Comparison of ENCODE assay signal across 12 mouse cellular contexts in the genomic region with DNA sequence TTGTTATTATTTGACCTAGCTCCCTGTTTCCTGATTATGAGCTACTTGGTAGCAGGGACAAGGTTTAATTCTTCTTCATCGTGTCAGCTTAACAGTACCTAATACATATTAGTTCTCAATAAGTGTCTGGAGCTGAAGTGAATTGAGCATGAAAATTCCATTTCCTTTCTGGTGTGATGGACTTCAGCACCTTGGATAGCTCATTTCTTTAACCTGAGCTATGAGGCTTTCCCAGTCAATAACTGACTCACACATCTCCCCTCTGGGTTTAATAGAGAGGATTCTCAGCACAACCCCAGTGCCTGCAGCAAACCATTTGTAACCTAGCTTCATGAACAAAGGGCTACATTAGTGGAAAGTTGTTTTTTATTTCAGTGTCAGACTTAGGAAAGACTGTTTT.
DNase-seq lines count a peak whose midpoint lies in the region; ATAC-seq and TF ChIP-seq lines count a peak whose summit lies in the region.
"Had no signal": no experiment of that assay in that cellular context is flagged by ENCODE, and none has a peak within 500 bp of the region (broad histone marks: within the 10 kb centered on the region; RNA-seq: fewer than 3 reads in every experiment).

No protein-coding gene starts in this region.

- DNase-seq in heart, postnatal 0 days (ENCODE audit: low spot score), result peak; percentile 41
- no peak for DNase-seq in heart, adult 2 months
- peak; percentile 19 for DNase-seq in midbrain, postnatal 0 days (ENCODE audit: low spot score)
- DNase-seq in embryo, embryonic 10 days (ENCODE audit: low spot score), result peak; percentile 76
- peak; percentile 46 for DNase-seq in retina, postnatal 1 day
- DNase-seq in heart, embryonic 10.5 days (ENCODE audit: low spot score), result no peak
- DNase-seq in layer of hippocampus, adult 9-11 months, result no peak
- DNase-seq: adrenal gland, adult 8-10 months; cerebellum, adult 18-20 months; left cerebral cortex, postnatal 4 days; lung, adult 2 months had no signal

- no peaks in the 10 kb centered on the region for H3K79me2 ChIP-seq in heart, adult 2 months (replicated peaks; ENCODE audit: control insufficient read depth, insufficient read depth, low read length)

- H3K9ac ChIP-seq in heart, postnatal 0 days (replicated peaks; ENCODE audit: low read depth, low read length), result no peak overlapping the region
- H3K9ac ChIP-seq in heart, adult 2 months (ENCODE audit: low read depth, low read length), result no peak overlapping the region
- H3K9ac ChIP-seq in midbrain, postnatal 0 days (replicated peaks; ENCODE audit: low read length, poor library complexity, severe bottlenecking), result no peak overlapping the region
- no peak overlapping the region for H3K9ac ChIP-seq in midbrain, embryonic 16.5 days (ENCODE audit: low read depth, low read length)

- no peaks in the 10 kb centered on the region for H3K36me3 ChIP-seq in heart, postnatal 0 days (replicated peaks; ENCODE audit: control insufficient read depth, insufficient read depth, low read length)
- H3K36me3 ChIP-seq in heart, adult 2 months (ENCODE audit: control insufficient read depth, insufficient read depth, low read length), result no peaks in the 10 kb centered on the region
- H3K36me3 ChIP-seq in midbrain, postnatal 0 days (ENCODE audit: insufficient read depth, low read length), result no peaks in the 10 kb centered on the region
- no peaks in the 10 kb centered on the region for H3K36me3 ChIP-seq in midbrain, embryonic 16.5 days (ENCODE audit: control insufficient read depth, insufficient read depth, low read length)
- H3K36me3 ChIP-seq in heart, embryonic 10.5 days, result no peaks in the 10 kb centered on the region

- TF ChIP-seq CTCF in heart, postnatal 0 days (IDR thresholded peaks at IDR 0.05; ENCODE audit: low read depth), result no peak
- no peak for TF ChIP-seq CTCF in heart, adult 2 months (IDR thresholded peaks at IDR 0.05)
- TF ChIP-seq CTCF in midbrain, postnatal 0 days (IDR thresholded peaks at IDR 0.05), result no peak

- intact Hi-C loops in heart, adult 2 months (cut with DNase I), result no loop called here

- no peak for TF ChIP-seq EP300 in heart, postnatal 0 days (IDR thresholded peaks at IDR 0.05; ENCODE audit: low read depth)
- TF ChIP-seq EP300 in heart, adult 2 months (IDR thresholded peaks at IDR 0.05; ENCODE audit: insufficient read depth, low read depth, low read length), result no peak

- no peak overlapping the region for H3K27ac ChIP-seq in heart, postnatal 0 days (ENCODE audit: low read depth)
- no peak overlapping the region for H3K27ac ChIP-seq in heart, adult 2 months
- no peak overlapping the region for H3K27ac ChIP-seq in midbrain, postnatal 0 days (ENCODE audit: low read depth, low read length)
- H3K27ac ChIP-seq in midbrain, embryonic 16.5 days (ENCODE audit: low read length), result no peak overlapping the region
- no peak overlapping the region for H3K27ac ChIP-seq in heart, embryonic 10.5 days

- no peak for ATAC-seq in heart, postnatal 0 days (ENCODE audit: insufficient read depth, low read depth)
- no peak for ATAC-seq in midbrain, postnatal 0 days (ENCODE audit: low FRiP score)
- ATAC-seq in midbrain, embryonic 16.5 days, result no peak

- TF ChIP-seq POLR2A in heart, adult 2 months (IDR thresholded peaks at IDR 0.05; ENCODE audit: insufficient read depth, low read depth, low read length), result no peak

- no peak overlapping the region for H3K4me2 ChIP-seq in heart, postnatal 0 days (ENCODE audit: low read depth, low read length)
- no peak overlapping the region for H3K4me2 ChIP-seq in midbrain, postnatal 0 days (ENCODE audit: low read depth, low read length, poor library complexity, severe bottlenecking)
- no peak overlapping the region for H3K4me2 ChIP-seq in midbrain, embryonic 16.5 days (ENCODE audit: low read length)

- H3K4me1 ChIP-seq in heart, postnatal 0 days (ENCODE audit: control insufficient read depth, insufficient read depth), result no peaks in the 10 kb centered on the region
- no peaks in the 10 kb centered on the region for H3K4me1 ChIP-seq in heart, adult 2 months (ENCODE audit: control insufficient read depth, insufficient read depth, low read length)
- H3K4me1 ChIP-seq in midbrain, postnatal 0 days (ENCODE audit: insufficient read depth, low read length), result peaks cover under 1% of the 10 kb centered on the region; the same call in 1 of the 2 replicates
- H3K4me1 ChIP-seq in midbrain, embryonic 16.5 days (ENCODE audit: control insufficient read depth, insufficient read depth, low read length), result 0 out of 2 replicates have a peak, but pooled peaks cover 2% of the 10 kb centered on the region
- no peaks in the 10 kb centered on the region for H3K4me1 ChIP-seq in heart, embryonic 10.5 days

- WGBS in heart, postnatal 0 days, result 35% methylated on average over 1 of the region's 1 CpGs
- 42% methylated on average over 1 of the region's 1 CpGs for WGBS in heart, adult 2 months
- 74% methylated on average over 1 of the region's 1 CpGs for WGBS in midbrain, postnatal 0 days
- WGBS in midbrain, embryonic 16.5 days, result 60% methylated on average over 1 of the region's 1 CpGs
- WGBS in heart, embryonic 10.5 days, result 45% methylated on average over 1 of the region's 1 CpGs

- no peaks in the 10 kb centered on the region for H3K9me3 ChIP-seq in heart, postnatal 0 days (replicated peaks; ENCODE audit: control insufficient read depth, low read length)
- no peaks in the 10 kb centered on the region for H3K9me3 ChIP-seq in midbrain, postnatal 0 days (ENCODE audit: low read length)
- H3K9me3 ChIP-seq in midbrain, embryonic 16.5 days (replicated peaks; ENCODE audit: control insufficient read depth, low read length, poor library complexity, severe bottlenecking), result no peaks in the 10 kb centered on the region
- no peaks in the 10 kb centered on the region for H3K9me3 ChIP-seq in heart, embryonic 10.5 days

- H3K27me3 ChIP-seq in heart, postnatal 0 days (ENCODE audit: control insufficient read depth, insufficient read depth, low read length), result no peaks in the 10 kb centered on the region
- H3K27me3 ChIP-seq in heart, adult 2 months (ENCODE audit: control insufficient read depth, insufficient read depth, low read length), result no peaks in the 10 kb centered on the region
- no peaks in the 10 kb centered on the region for H3K27me3 ChIP-seq in midbrain, postnatal 0 days (ENCODE audit: insufficient read depth, low read length)
- H3K27me3 ChIP-seq in midbrain, embryonic 16.5 days (ENCODE audit: control insufficient read depth, insufficient read depth, low read depth, low read length), result no peaks in the 10 kb centered on the region
- no peaks in the 10 kb centered on the region for H3K27me3 ChIP-seq in heart, embryonic 10.5 days (ENCODE audit: insufficient read depth, poor library complexity, severe bottlenecking)

- H3K4me3 ChIP-seq in heart, postnatal 0 days (ENCODE audit: low read depth, low read length), result no peak overlapping the region
- H3K4me3 ChIP-seq in heart, adult 2 months, result no peak overlapping the region
- H3K4me3 ChIP-seq in midbrain, postnatal 0 days (ENCODE audit: low read depth, low read length), result no peak overlapping the region
- H3K4me3 ChIP-seq in midbrain, embryonic 16.5 days (ENCODE audit: low read depth, low read length), result no peak overlapping the region
- H3K4me3 ChIP-seq in heart, embryonic 10.5 days, result no peak overlapping the region

Comparison
In these comparisons a context has a peak if more than half of its experiments do, and no peak if none do; other contexts are left out.
1. DNase-seq: peak in heart, postnatal 0 days (single experiment), midbrain, postnatal 0 days (single experiment), embryo, embryonic 10 days (single experiment) and retina, postnatal 1 day (single experiment); none in heart, adult 2 months (0 of 2), heart, embryonic 10.5 days (single experiment) and layer of hippocampus, adult 9-11 months (single experiment).